Mouse (Mus musculus) megakaryocyte progenitor cell, adult 5-6 weeks (primary cell): ENCODE measurements around the gene Myof. TPM values are rescaled to one million over a fixed set of nuclear protein-coding genes. Genes with fewer than 3 reads are reported as not detected.

ENCODE experiments used
- ATAC-seq: replicated peaks from 2 replicates; pipeline ENCODE4 v1.8.0; 2016; ENCODE audit warnings: mild to moderate bottlenecking, moderate TSS enrichment, inconsistent platforms; ENCODE audit not compliant: poor library complexity
- total RNA-seq, 2 experiments: library from RNA; stranded (forward) in 1 of 2; stranded (reverse) in 1 of 2; fragments of 157-497, 149-512 nt in 1 of 2; fragments of 200-1000 nt in 1 of 2; gene quantifications; 2 replicates each; pipeline versions ENCODE4 v1.2.3 to v1.2.4; 2015 to 2017

The Myof gene
- total RNA-seq, 2 experiments from 2014 or later = 0.71 to 3.5 TPM

GRCm38 (mm10) chr19:37886355-37887120 is 156.8 kb downstream of the Myof start:
- peak; percentile 71; the same call in 1 of the 2 replicates for ATAC-seq

- no peak for ATAC-seq
Measured at GRCm38 (mm10) chr19:37881431-37882081, 161.8 kb downstream of the Myof start.

GRCm38 (mm10) chr19:37877511-37878167 is 165.7 kb downstream of the Myof start:
- ATAC-seq = no peak

- peak; percentile 91 for ATAC-seq
Measured at GRCm38 (mm10) chr19:37876605-37877245, 166.7 kb downstream of the Myof start.

GRCm38 (mm10) chr19:37873499-37873898 is 169.9 kb downstream of the Myof start:
- peak; percentile 63 for ATAC-seq

- no peak for ATAC-seq
Measured at GRCm38 (mm10) chr19:37867592-37867991, 175.8 kb downstream of the Myof start.

GRCm38 (mm10) chr19:37866994-37867393 is 176.4 kb downstream of the Myof start:
- ATAC-seq = no peak

GRCm38 (mm10) chr19:37861171-37861570 is 182.2 kb downstream of the Myof start:
- ATAC-seq = no peak

GRCm38 (mm10) chr19:37860267-37860666 is 183.1 kb downstream of the Myof start:
- ATAC-seq = no peak

- no peak for ATAC-seq
Measured at GRCm38 (mm10) chr19:37858406-37859081, 184.8 kb downstream of the Myof start.

- ATAC-seq = no peak
Measured at GRCm38 (mm10) chr19:37852056-37852455, 191.3 kb downstream of the Myof start.

GRCm38 (mm10) chr19:37851590-37852038 is 191.8 kb downstream of the Myof start:
- ATAC-seq = no peak

Other genes with a start within 250 kb of the Myof start
- gene Cep55, start 11.4 kb upstream of the Myof start, total RNA-seq (2015) = 46.9 and 58.5 TPM in 2 replicates
- 52.4 and 56.9 TPM in 2 replicates for gene Cep55, start 11.4 kb upstream of the Myof start, total RNA-seq (2017)
- gene Ffar4, start 53.5 kb upstream of the Myof start, total RNA-seq (2015) = 0.22 TPM in 1 of 2 replicates, not detected in the other
- 0.24 and 0.33 TPM in 2 replicates for gene Ffar4, start 53.5 kb upstream of the Myof start, total RNA-seq (2017)
- gene Rbp4, start 81.7 kb upstream of the Myof start, total RNA-seq (2015) = not detected in 2 replicates
- gene Rbp4, start 81.7 kb upstream of the Myof start, total RNA-seq (2017) = not detected in 2 replicates
- not detected in 2 replicates for gene Pde6c, start 89.2 kb upstream of the Myof start, total RNA-seq (2015)
- not detected in 2 replicates for gene Pde6c, start 89.2 kb upstream of the Myof start, total RNA-seq (2017)
- gene Fra10ac1, start 180.6 kb upstream of the Myof start, total RNA-seq (2015) = 31.1 and 33.8 TPM in 2 replicates
- 38.8 and 52.2 TPM in 2 replicates for gene Fra10ac1, start 180.6 kb upstream of the Myof start, total RNA-seq (2017)
- gene Lgi1, start 221.0 kb upstream of the Myof start, total RNA-seq (2015) = 0.02 TPM in 1 of 2 replicates, not detected in the other
- gene Lgi1, start 221.0 kb upstream of the Myof start, total RNA-seq (2017) = not detected in 2 replicates